Mouse (Mus musculus) gastrocnemius, adult 2 months (tissue): ENCODE data around the gene Rasa2. TPM values are rescaled to one million over a fixed set of nuclear protein-coding genes. Genes with fewer than 3 reads are reported as not detected.
A peak's percentile ranks its signal among the peaks of the same experiment; 100 is the strongest.

ENCODE experiments used
- DNase-seq: peaks from one replicate; pipeline ENCODE4 v3.0.0; 2022
- H3K27ac ChIP-seq: fragments of 200-600 bp; 2 replicates; pipeline ENCODE4 v1.8.1; 2022; ENCODE audit warnings: mild to moderate bottlenecking
- H3K4me3 ChIP-seq: fragments of 200-600 bp; 2 replicates; pipeline ENCODE4 v1.8.1; 2022; ENCODE audit warnings: mild to moderate bottlenecking, moderate library complexity
- CTCF ChIP-seq: fragments of 200-600 bp; IDR thresholded peaks from 2 replicates; pipeline ENCODE4 v1.8.1; 2022; ENCODE audit warnings: antibody characterized with exemption, mild to moderate bottlenecking, moderate library complexity
- intact Hi-C: fragments of 180-260 bp; cut with DNase I; formaldehyde crosslinking; loops from one replicate; pipeline ENCODE4 v1.15.1; 2025
- total RNA-seq, 2 experiments: library from RNA; stranded (reverse); gene quantifications; 2 replicates each; pipeline ENCODE4 v1.2.3; 2021

Rasa2 gene
- total RNA-seq, 2 experiments from 2014 or later = 3.2 to 3.6 TPM

DNA sequence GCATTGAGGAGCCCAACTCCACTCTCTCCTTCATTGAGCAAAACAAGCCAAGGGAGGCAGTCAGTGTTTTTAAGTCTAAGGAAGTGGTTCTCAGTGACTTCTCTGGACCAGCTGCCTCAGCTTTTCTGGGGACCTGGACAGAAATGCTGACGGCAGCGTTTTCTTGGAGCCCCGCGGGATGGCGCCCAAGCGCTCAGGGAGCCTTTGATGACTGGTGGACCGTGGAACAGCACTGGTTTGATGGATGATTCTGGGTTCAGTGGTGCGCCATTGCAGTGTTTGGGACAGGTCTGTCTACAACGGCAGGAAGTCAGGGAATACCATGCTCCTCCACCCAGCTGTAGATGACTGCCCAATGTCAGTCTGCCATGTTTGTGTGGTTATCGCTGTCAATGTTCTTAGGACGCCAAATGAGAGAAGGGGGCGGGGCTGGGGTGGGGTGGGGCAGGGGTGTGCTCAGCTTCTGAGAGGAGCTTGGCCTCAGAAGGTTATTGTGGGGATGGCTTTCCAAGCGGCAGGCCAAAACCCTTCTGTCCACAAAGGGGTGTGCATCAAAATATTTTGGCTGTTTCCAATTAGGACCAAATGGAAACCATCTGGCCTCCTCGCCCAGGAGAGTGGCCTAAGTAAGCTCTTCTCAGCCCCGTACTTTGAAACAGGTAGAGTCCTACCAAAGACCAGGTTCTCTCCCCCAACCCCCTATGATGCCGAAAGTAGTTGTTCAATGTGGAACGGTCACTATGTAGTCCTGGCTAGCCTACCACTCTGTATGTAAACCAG, 127.1 kb downstream of the Rasa2 start:
- TF ChIP-seq CTCF = no peak
- Histone ChIP-seq H3K4me3 (no peak overlapping the region), H3K27ac (no peak overlapping the region)
- no peak for DNase-seq
- intact Hi-C loops = no loop called here

DNA sequence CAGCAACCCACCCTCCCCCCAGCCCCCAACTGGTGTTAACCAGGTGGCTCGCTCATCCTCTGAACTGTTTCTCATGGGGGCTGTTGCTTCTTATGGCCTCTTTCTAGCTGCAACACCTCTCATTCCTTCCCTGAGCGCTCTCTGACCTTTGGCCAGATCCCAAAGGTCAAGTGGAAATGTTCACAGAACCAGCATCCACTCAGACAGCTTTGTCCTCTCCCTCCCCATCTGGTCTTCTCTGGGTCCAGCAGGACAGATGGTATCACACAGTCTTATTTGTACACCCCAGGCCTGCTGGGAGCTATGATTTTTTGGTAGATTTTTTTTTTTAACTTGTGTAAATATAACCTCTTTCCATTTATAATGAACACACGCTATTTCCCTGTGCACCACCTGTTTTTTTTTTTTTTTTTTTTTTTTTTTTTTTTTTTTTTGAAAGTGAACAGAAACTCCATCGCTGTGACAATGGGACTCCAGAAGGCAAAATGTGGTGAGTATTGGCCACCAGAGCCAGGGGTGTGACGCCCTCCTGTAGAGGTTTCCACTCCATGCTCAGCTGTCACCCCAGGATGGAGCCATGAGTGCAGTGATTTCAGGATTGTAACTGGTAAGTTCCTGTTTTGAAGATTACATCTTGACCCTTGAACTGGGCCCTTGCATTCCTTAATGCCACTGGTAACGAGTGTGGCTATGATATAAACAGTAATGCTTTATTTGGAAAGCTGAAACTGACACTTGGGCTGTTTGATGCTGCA, 128.4 kb downstream of the Rasa2 start:
- DNase-seq = no peak
- intact Hi-C loops = no loop called here
- no peak overlapping the region for H3K27ac ChIP-seq
- no peak overlapping the region for H3K4me3 ChIP-seq
- TF ChIP-seq CTCF = no peak

DNA sequence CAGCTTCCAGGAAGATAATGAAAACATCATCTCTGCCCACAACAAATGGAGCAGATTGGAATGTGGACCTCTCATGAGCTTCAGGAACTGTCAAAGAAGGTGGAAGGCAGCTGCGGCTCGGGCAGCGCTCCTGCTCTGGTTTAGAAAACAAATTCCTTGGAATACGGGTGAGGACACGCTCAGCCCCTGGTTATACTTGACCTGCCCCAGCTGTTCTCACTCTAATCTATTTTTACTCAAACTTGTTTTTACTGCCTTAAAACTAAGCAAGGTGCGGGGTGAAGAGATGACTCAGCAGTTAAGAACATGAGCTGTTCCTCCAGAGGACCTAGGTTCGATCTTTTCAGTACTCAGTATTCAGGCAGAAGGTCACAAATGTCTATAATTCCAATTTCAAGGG, 130.2 kb downstream of the Rasa2 start:
- DNase-seq = no peak
- no peak overlapping the region for H3K27ac ChIP-seq
- TF ChIP-seq CTCF = no peak
- intact Hi-C loops = no loop called here
- no peak overlapping the region for H3K4me3 ChIP-seq

DNA sequence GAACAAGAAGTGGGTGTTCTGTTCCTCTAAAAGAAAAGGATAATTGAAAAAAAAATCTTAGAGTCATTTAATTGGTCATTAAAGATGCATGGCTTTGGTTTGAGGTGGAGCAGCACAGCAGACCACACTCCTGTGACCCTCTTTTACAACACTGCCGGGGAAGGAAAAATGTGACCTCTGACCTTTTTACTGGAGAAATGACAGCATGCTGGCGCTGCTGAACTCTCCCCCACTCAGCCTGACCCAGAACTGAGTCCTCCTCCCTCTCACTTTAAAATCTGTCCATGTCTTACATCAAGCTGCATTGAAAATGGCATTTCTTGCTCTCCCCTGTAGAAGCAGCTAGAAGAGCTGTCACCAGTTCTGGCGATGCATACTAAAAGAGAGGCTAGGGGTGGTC, 138.2 kb downstream of the Rasa2 start:
- no peak for DNase-seq
- Histone ChIP-seq H3K4me3 (no peak overlapping the region), H3K27ac (no peak overlapping the region)
- intact Hi-C loops = loop anchor here (2.0 kb wide), 2 partner anchors 142 to 212 kb away; no protein-coding TSS in a partner anchor
- TF ChIP-seq CTCF = no peak

DNA sequence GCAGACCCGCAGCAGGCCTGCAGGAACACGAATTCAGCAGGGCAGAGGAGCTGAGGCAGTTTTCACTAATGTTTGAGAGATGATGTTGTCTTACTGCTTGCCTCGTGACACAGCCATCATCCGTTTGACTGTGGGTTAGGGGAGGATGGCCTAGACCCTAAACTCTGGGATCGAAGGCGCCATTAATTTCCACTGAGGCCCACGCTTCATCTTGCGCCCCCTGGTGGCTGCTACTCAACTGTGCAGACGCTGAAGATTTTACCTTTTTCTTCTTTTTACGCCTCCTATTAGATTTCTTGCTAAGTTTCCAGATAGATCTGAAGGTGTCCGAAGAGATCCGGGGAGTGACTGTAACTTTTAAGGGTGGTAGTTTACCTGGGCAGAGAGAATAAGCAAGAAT, 139.6 kb downstream of the Rasa2 start:
- Histone ChIP-seq H3K4me3 (peak overlapping the region; percentile 9), H3K27ac (no peak overlapping the region)
- TF ChIP-seq CTCF = peak; percentile 92
- peak; percentile 59 for DNase-seq
- intact Hi-C loops = loop anchor here (2.0 kb wide), 2 partner anchors 141 to 211 kb away; no protein-coding TSS in a partner anchor

Other genes starting within 250 kb of the Rasa2 start
- gene Rnf7, start 152.9 kb downstream of the Rasa2 start, total RNA-seq = 10 to 100 TPM; 67.3 to 80.3 TPM
- gene Gm28729, start 106.4 kb downstream of the Rasa2 start, total RNA-seq = not detected
- gene Zbtb38, start 121.2 kb upstream of the Rasa2 start, total RNA-seq = 10 to 100 TPM; 22.9 to 33.8 TPM